Mouse (Mus musculus) ovary, postnatal 10 days (tissue): Measurements from ENCODE around the gene Nup188.

ENCODE experiments used
- DNase-seq: peaks from one replicate; pipeline ENCODE4 v3.0.0; 2022; ENCODE audit warnings: low spot score

The Nup188 gene

DNA sequence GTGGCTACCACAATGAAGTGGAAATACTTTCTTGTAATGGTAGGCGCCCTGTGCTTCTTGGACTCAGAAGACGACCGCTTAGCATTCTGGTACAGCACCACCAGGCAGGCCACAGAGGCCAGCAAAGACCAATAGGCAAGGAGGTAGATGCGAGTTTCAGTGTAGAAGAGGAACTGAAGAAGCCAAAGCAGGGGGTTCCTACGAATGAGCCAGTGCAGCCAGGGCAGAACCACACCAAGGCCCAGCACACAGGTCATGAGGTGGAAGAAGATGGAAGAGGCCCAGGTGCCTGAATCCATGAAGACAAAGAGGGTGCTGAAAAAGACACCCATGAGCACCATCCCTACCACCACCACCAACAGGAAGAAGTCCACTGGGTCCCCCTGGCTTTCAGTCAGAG lies 1.2 kb upstream of the Nup188 start:
- no peak for DNase-seq

- no peak for DNase-seq
Observed at GRCm38 (mm10) chr2:30285416-30286181, 598 bp upstream of the Nup188 start.

DNA sequence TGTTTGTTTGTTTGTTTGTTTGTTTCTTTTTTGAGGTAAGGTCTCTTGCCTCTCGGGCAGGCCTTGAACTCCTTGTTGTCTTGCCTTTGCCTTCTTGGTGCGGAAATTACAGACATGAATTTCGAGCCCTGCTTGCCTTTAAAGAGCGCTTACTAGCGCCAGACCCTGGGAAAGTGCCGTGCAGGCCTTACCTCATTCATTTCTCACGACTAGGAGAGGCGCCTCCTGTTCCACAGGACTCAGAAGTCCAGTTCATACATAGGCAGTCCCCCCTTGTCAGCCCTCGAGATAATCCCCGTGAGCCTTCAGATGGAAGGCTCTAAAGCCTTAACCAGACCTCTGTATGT lies 803 bp downstream of the Nup188 start:
- DNase-seq, result no peak

- no peak for DNase-seq
Observed at GRCm38 (mm10) chr2:30299525-30299924, 13.3 kb downstream of the Nup188 start.

- DNase-seq, result no peak
Observed at GRCm38 (mm10) chr2:30299966-30300365, 13.8 kb downstream of the Nup188 start.

DNA sequence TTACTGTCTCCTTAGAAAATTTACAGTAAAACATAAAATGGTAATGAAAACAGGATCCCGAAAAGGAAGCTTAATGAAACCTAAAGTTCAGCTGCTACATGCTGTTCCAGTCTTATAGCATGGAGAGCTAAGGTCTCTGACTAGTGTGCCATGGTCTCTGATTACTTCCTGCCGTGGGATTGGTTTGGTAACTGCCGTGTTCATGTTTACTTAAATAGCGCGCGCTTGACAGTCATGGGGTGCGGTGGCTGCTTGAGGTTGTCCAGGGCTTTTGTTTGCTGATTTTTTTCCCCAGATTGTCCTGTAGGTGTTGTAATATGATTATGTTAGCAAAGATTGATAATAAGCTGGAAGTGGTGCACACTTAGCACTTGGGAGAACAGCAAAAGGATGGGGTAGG lies 19.9 kb downstream of the Nup188 start:
- DNase-seq, result no peak

GRCm38 (mm10) chr2:30309351-30309750 lies 23.2 kb downstream of the Nup188 start:
- DNase-seq, result no peak

- DNase-seq, result no peak
Observed at GRCm38 (mm10) chr2:30311481-30311880, 25.3 kb downstream of the Nup188 start.

DNA sequence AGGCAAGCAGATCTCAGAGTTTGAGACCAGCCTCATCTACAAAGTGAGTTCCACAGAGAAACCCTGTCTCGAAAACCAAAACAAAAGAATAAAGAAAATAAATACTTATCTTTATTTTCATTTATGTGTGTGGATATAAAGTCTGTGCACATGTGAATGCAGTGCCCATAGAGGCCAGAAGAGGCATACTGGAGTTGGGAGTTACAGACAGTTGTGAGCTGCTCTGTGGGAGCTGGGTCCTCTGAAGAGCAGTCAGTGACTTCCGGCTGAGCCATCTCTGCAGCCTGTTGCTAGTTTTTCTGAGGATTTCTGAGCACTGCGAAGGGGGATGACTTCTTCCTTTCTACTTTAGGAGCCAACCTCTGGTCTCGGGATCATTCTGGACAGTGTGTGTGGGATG lies 29.9 kb downstream of the Nup188 start:
- no peak for DNase-seq

DNA sequence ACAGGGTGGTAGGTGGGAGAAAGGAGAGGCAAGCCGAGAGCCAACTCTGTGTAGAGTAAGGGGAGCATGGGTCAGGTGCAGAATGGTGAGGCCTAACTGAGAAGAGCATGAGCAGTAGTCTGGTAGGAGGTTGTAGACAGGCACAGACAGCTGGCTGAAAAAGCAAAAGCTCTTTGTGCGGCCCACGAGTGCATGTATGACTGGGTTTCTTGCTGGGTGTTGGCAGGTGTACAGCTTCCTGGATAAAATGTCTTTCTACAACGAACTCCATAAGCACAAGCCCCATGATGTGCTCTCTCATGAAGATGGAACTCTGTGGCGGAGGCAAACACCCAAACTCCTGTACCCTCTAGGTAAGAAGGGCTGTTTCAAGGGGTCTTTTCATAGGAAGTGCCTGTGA lies 30.8 kb downstream of the Nup188 start:
- no peak for DNase-seq

DNA sequence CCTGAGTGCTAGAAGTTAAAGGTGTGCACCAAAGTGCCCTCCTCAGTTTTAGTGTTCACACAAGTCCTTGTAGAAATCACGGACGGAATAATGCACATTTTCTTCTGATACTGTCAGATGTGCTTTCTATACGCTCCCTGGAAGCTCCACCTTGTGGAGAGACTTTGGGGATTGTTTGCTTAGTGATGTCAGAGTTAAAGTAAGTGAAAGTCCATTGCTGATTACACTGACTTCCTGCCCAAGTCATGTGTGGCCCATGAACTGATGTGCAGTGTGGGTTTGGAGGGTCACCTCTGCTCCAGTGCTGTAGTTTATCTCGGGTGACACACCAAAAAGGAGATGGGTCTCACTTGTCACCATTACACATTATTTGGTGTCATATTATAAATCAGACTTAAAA lies 33.1 kb downstream of the Nup188 start:
- no peak for DNase-seq

DNA sequence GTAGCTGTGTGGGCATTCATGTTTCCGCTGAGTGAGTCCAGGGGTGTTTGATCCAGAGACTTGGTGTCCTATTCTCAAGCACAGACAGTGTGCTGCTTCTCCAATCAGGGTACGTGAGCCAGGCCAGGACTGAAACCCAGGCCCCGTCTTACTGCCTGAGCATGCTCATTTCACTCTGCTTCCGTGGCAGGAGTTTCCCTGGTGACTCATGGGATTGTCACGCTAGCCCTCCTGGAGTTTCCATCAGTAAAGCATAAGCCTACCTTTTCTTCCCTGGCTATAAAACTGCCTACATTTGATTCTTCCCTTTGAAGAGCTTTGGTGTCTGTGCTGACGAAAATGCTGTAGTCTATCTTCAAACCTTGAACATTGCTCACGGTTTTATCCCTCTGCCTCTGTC lies 36.9 kb downstream of the Nup188 start:
- no peak for DNase-seq

DNA sequence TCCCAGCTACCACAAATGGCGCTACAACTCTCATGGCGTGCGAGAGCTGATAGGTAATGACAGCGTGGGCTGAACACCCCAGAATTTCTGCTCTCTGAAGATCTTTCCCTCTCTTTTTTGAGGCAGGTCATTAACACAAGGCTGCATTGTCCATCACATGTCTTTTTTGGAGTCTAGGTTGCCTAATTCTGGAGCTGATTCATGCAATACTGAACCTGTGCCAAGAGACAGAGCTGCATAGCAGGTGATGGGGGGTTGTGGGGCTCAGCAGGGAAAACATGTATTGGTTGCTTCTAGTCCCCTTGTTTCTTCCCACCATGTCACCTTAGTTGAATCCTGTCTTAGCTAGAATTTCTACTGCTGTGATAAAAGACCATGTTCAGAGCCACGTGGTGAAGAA lies 39.1 kb downstream of the Nup188 start:
- DNase-seq, result no peak

GRCm38 (mm10) chr2:30327276-30327675 lies 41.1 kb downstream of the Nup188 start:
- no peak for DNase-seq

- DNase-seq, result no peak
Observed at GRCm38 (mm10) chr2:30328791-30329190, 42.6 kb downstream of the Nup188 start.

DNA sequence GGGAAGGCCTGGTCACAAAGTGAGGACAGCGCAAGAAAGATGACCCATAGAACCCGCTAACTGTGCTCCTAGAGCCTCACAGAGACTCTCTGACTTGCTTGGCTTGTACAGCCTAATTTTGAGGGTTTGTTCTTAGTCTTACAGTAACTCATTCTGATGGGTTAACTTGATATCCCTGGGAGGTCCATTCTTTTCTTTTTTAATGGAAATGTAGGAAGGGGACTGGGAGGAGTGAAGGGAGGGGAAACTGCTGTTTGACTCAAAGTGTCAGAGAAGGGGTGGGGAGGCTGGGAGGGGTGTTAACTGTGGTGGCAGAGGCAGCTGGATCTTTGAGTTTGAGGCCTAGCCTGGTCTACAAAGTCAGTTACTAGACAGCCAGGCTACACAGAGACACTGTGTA lies 49.1 kb downstream of the Nup188 start:
- DNase-seq, result no peak

GRCm38 (mm10) chr2:30336174-30336915 lies 50.1 kb downstream of the Nup188 start:
- DNase-seq, result no peak

DNA sequence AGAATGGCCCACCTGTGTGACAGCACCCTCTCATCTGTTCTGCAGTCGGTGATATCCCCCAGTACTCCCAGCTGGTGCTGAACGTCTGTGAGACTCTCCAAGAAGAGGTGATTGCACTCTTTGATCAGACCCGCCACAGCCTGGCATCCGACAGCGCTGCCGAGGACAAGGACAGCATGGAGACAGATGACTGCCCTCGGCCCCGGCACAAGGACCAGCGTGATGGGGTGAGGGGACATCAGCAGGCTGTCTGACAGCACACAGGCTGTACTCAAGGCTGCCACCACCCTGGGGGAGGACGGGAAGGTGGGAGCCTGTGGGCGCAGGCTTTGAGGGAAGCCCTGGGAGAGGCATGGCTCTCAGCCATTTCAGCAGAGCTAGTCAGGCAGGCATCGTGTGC lies 51.0 kb downstream of the Nup188 start:
- no peak for DNase-seq

- no peak for DNase-seq
Observed at GRCm38 (mm10) chr2:30342061-30342460, 55.9 kb downstream of the Nup188 start.

- DNase-seq, result no peak
Observed at GRCm38 (mm10) chr2:30342544-30342943, 56.3 kb downstream of the Nup188 start.

- DNase-seq, result no peak
Observed at GRCm38 (mm10) chr2:30343601-30344137, 57.5 kb downstream of the Nup188 start.

- DNase-seq, result no peak
Observed at GRCm38 (mm10) chr2:30345971-30346676, 59.9 kb downstream of the Nup188 start.

DNA sequence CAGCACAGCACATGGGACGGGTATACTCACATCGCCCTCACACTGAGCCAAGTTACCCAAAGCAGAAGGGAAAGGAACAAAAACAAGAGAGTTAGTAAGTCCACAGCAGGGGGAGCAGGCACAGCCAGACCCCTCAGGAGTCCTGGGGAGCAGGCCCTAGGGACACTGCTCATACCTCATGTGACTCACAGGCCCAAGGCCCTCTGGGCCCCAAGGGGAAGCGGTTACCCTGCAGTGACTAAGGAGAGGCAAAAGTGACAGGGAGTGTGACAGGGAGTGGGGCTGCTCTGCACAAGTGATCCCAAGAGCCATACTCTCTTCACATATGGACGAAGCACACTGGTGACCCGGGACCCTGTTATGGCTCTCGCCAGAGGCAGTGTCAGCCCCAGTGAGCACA lies 63.0 kb downstream of the Nup188 start:
- no peak for DNase-seq
